Mouse (Mus musculus) olfactory bulb, adult 2 months (tissue): ENCODE results near the gene Cd163. TPM values are rescaled to one million over a fixed set of nuclear protein-coding genes. Genes with fewer than 3 reads are reported as not detected.

Experiments used
- H3K27ac ChIP-seq: fragments of 200-500 bp; 2 replicates; pipeline ENCODE4 v1.5.1; 2012; ENCODE audit warnings: low read depth, low read length; ENCODE audit not compliant: insufficient read depth
- H3K4me1 ChIP-seq: fragments of 200-500 bp; 2 replicates; pipeline ENCODE4 v1.6.1; 2012; ENCODE audit warnings: low read length; ENCODE audit not compliant: control insufficient read depth, insufficient read depth
- H3K4me3 ChIP-seq: fragments of 200-500 bp; 2 replicates; pipeline ENCODE4 v1.5.1; 2012; ENCODE audit warnings: mild to moderate bottlenecking, low read depth, low read length, moderate library complexity; ENCODE audit not compliant: insufficient read depth
- CTCF ChIP-seq: fragments of 200-500 bp; IDR thresholded peaks from 2 replicates; pipeline ENCODE4 v1.5.1; 2012; ENCODE audit warnings: low read depth, mild to moderate bottlenecking, low read length, moderate library complexity; ENCODE audit not compliant: insufficient read depth
- POLR2A ChIP-seq: fragments of 200-500 bp; IDR thresholded peaks from 2 replicates; pipeline ENCODE4 v1.6.1; 2012; ENCODE audit warnings: mild to moderate bottlenecking, low read depth, low read length, moderate library complexity; ENCODE audit not compliant: insufficient read depth
- WGBS: fragments of 180-500 bp; shearing (Covaris S2); methylation state at CpG from one replicate; pipeline ENCODE4 v1.1.7; 2018; 5-methylcytosine and 5-hydroxymethylcytosine counted together
- polyA plus RNA-seq: library from polyadenylated mRNA; stranded (reverse); fragments of >200 nt; gene quantifications from 2 replicates; pipeline ENCODE4 v1.2.4, GENCODE M21; 2012; ENCODE audit warnings: low replicate concordance; ENCODE audit not compliant: missing spikeins, insufficient read depth, insufficient read length

Gene Cd163
- polyA plus RNA-seq, 1 experiment, result not detected

GRCm38 (mm10) chr6:124353246-124353645 is 48.8 kb downstream of the Cd163 start:
- H3K4me1 ChIP-seq, result no peaks in the 10 kb centered on the region
- 87% methylated on average over 2 of the region's 2 CpGs for WGBS
- TF ChIP-seq POLR2A (no peak), CTCF (no peak)

GRCm38 (mm10) chr6:124358953-124359352 is 54.5 kb downstream of the Cd163 start:
- Histone ChIP-seq H3K27ac (no peak overlapping the region), H3K4me3 (no peak overlapping the region), H3K4me1 (no peaks in the 10 kb centered on the region)
- 79% methylated on average over 6 of the region's 6 CpGs for WGBS
- no peak for TF ChIP-seq CTCF
- TF ChIP-seq POLR2A, result no peak

More at GRCm38 (mm10) chr6:124353246-124353645, 48.8 kb downstream of the Cd163 start:
- H3K4me3 ChIP-seq, result no peak overlapping the region
- H3K27ac ChIP-seq, result no peak overlapping the region

GRCm38 (mm10) chr6:124360549-124360948 is 56.1 kb downstream of the Cd163 start:
- WGBS, result 43% methylated on average over 6 of the region's 6 CpGs
- no peak overlapping the region for H3K27ac ChIP-seq
- TF ChIP-seq POLR2A (no peak), CTCF (no peak)
- no peaks in the 10 kb centered on the region for H3K4me1 ChIP-seq
- no peak overlapping the region for H3K4me3 ChIP-seq

GRCm38 (mm10) chr6:124364328-124364727 is 59.9 kb downstream of the Cd163 start:
- TF ChIP-seq POLR2A, result no peak
- no peak for TF ChIP-seq CTCF
- 57% methylated on average over 5 of the region's 5 CpGs for WGBS
- H3K4me1 ChIP-seq, result no peaks in the 10 kb centered on the region

GRCm38 (mm10) chr6:124373584-124374206 is 69.2 kb downstream of the Cd163 start:
- H3K4me3 ChIP-seq, result no peak overlapping the region
- H3K4me1 ChIP-seq, result no peaks in the 10 kb centered on the region
- WGBS, result 91% methylated on average over 6 of the region's 6 CpGs
- H3K27ac ChIP-seq, result no peak overlapping the region
- TF ChIP-seq CTCF (no peak), POLR2A (no peak)

More at GRCm38 (mm10) chr6:124364328-124364727, 59.9 kb downstream of the Cd163 start:
- Histone ChIP-seq H3K4me3 (no peak overlapping the region), H3K27ac (no peak overlapping the region)

- H3K4me3 ChIP-seq, result no peak overlapping the region
- WGBS, result 76% methylated on average over 4 of the region's 4 CpGs
- TF ChIP-seq POLR2A (no peak), CTCF (no peak)
These were observed 70.2 kb downstream of the Cd163 start for GRCm38 (mm10) chr6:124374683-124375082.

GRCm38 (mm10) chr6:124375435-124375884 is 71.0 kb downstream of the Cd163 start:
- no peak overlapping the region for H3K27ac ChIP-seq
- TF ChIP-seq CTCF (no peak), POLR2A (no peak)
- H3K4me3 ChIP-seq, result no peak overlapping the region
- WGBS, result 87% methylated on average over 11 of the region's 11 CpGs
- no peaks in the 10 kb centered on the region for H3K4me1 ChIP-seq

More at GRCm38 (mm10) chr6:124374683-124375082, 70.2 kb downstream of the Cd163 start:
- Histone ChIP-seq H3K4me1 (no peaks in the 10 kb centered on the region), H3K27ac (no peak overlapping the region)

GRCm38 (mm10) chr6:124376311-124376710 is 71.9 kb downstream of the Cd163 start:
- Histone ChIP-seq H3K27ac (no peak overlapping the region), H3K4me3 (no peak overlapping the region), H3K4me1 (no peaks in the 10 kb centered on the region)
- WGBS, result 91% methylated on average over 5 of the region's 5 CpGs
- TF ChIP-seq CTCF (no peak), POLR2A (no peak)

GRCm38 (mm10) chr6:124377494-124378255 is 73.2 kb downstream of the Cd163 start:
- H3K4me1 ChIP-seq, result no peaks in the 10 kb centered on the region
- 64% methylated on average over 4 of the region's 4 CpGs for WGBS
- H3K4me3 ChIP-seq, result no peak overlapping the region
- no peak overlapping the region for H3K27ac ChIP-seq
- TF ChIP-seq CTCF, result no peak
- TF ChIP-seq POLR2A, result no peak
